Mouse (Mus musculus) mouse trophoblast stem cell (cell line): ENCODE measurements around the gene Sox8.

ENCODE experiments used
- in situ Hi-C, 2 experiments: fragments of 300-500 bp; cut with MseI, MboI; formaldehyde crosslinking; loops; 2 replicates in 1 of 2; 3 replicates in 1 of 2; pipeline ENCODE4 v1.15.1; 2025

Gene Sox8

GRCm38 (mm10) chr17:25570648-25571452 lies at the start of gene Sox8:
Gene Sox8 (minus strand): TSS chr17:25570686.
- in situ Hi-C loops: no loop called here

- in situ Hi-C loops: no loop called here
Measured at GRCm38 (mm10) chr17:25618508-25619056, 48.1 kb upstream of the Sox8 start.

GRCm38 (mm10) chr17:25614723-25615510 lies 44.4 kb upstream of the Sox8 start:
- in situ Hi-C loops: no loop called here

- in situ Hi-C loops: no loop called here
Measured at GRCm38 (mm10) chr17:25613323-25613722, 42.8 kb upstream of the Sox8 start.

- in situ Hi-C loops: no loop called here
Measured at GRCm38 (mm10) chr17:25612537-25612936, 42.1 kb upstream of the Sox8 start.

GRCm38 (mm10) chr17:25610151-25610550 lies 39.7 kb upstream of the Sox8 start:
- in situ Hi-C loops: no loop called here

- in situ Hi-C loops: no loop called here
Measured at GRCm38 (mm10) chr17:25609506-25609828, 39.0 kb upstream of the Sox8 start.

GRCm38 (mm10) chr17:25608821-25609505 lies 38.5 kb upstream of the Sox8 start:
- in situ Hi-C loops: no loop called here

- in situ Hi-C loops: no loop called here
Measured at GRCm38 (mm10) chr17:25608137-25608785, 37.8 kb upstream of the Sox8 start.

- in situ Hi-C loops: no loop called here
Measured at GRCm38 (mm10) chr17:25604234-25604633, 33.7 kb upstream of the Sox8 start.

GRCm38 (mm10) chr17:25602366-25602765 lies 31.9 kb upstream of the Sox8 start:
- in situ Hi-C loops: no loop called here

GRCm38 (mm10) chr17:25597537-25597936 lies 27.1 kb upstream of the Sox8 start:
- in situ Hi-C loops: no loop called here

- in situ Hi-C loops: no loop called here
Measured at GRCm38 (mm10) chr17:25595495-25595894, 25.0 kb upstream of the Sox8 start.

- in situ Hi-C loops: no loop called here
Measured at GRCm38 (mm10) chr17:25593411-25594261, 23.1 kb upstream of the Sox8 start.

GRCm38 (mm10) chr17:25592336-25592735 lies 21.9 kb upstream of the Sox8 start:
- in situ Hi-C loops: no loop called here

- in situ Hi-C loops: no loop called here
Measured at GRCm38 (mm10) chr17:25590985-25591384, 20.5 kb upstream of the Sox8 start.

GRCm38 (mm10) chr17:25590068-25590467 lies 19.6 kb upstream of the Sox8 start:
- in situ Hi-C loops: no loop called here

- in situ Hi-C loops: no loop called here
Measured at GRCm38 (mm10) chr17:25584646-25585045, 14.2 kb upstream of the Sox8 start.

- in situ Hi-C loops: no loop called here
Measured at GRCm38 (mm10) chr17:25583858-25584257, 13.4 kb upstream of the Sox8 start.

GRCm38 (mm10) chr17:25583099-25583498 lies 12.6 kb upstream of the Sox8 start:
- in situ Hi-C loops: no loop called here

GRCm38 (mm10) chr17:25582076-25582475 lies 11.6 kb upstream of the Sox8 start:
- in situ Hi-C loops: no loop called here
